Mouse (Mus musculus) gastrocnemius, postnatal 25 days (tissue): ENCODE measurements around the gene Sh3gl1. TPM values are rescaled to one million over a fixed set of nuclear protein-coding genes. Genes with fewer than 3 reads are reported as not detected.
A peak's percentile ranks its signal among the peaks of the same experiment; 100 is the strongest.

ENCODE experiments used
- DNase-seq: peaks from one replicate; pipeline ENCODE4 v3.0.0; 2022
- total RNA-seq, 2 experiments: library from RNA; stranded (reverse); gene quantifications; 1 replicate in 1 of 2; 2 replicates in 1 of 2; pipeline ENCODE4 v1.2.3; 2021

The Sh3gl1 gene
- total RNA-seq, 2 experiments from 2014 or later, result 10.8 to 12.4 TPM

- DNase-seq, result no peak
Measured at GRCm38 (mm10) chr17:56021161-56021910, 15.1 kb downstream of the Sh3gl1 start.

GRCm38 (mm10) chr17:56020400-56021084 lies 15.9 kb downstream of the Sh3gl1 start:
- no peak for DNase-seq

- no peak for DNase-seq
Measured at GRCm38 (mm10) chr17:56018347-56019131, 17.9 kb downstream of the Sh3gl1 start.

- DNase-seq, result no peak
Measured at GRCm38 (mm10) chr17:56017848-56018247, 18.6 kb downstream of the Sh3gl1 start.

GRCm38 (mm10) chr17:56016793-56017785 lies 19.3 kb downstream of the Sh3gl1 start:
- DNase-seq, result no peak

GRCm38 (mm10) chr17:56016382-56016781 lies 20.1 kb downstream of the Sh3gl1 start:
- no peak for DNase-seq

GRCm38 (mm10) chr17:56015293-56015692 lies 21.1 kb downstream of the Sh3gl1 start:
- no peak for DNase-seq

GRCm38 (mm10) chr17:56011441-56011840 lies 25.0 kb downstream of the Sh3gl1 start:
- no peak for DNase-seq

GRCm38 (mm10) chr17:56010681-56011080 lies 25.8 kb downstream of the Sh3gl1 start:
- peak; percentile 67 for DNase-seq

GRCm38 (mm10) chr17:56010255-56010654 lies 26.2 kb downstream of the Sh3gl1 start:
- no peak for DNase-seq

- no peak for DNase-seq
Measured at GRCm38 (mm10) chr17:56009962-56010240, 26.5 kb downstream of the Sh3gl1 start.

GRCm38 (mm10) chr17:56009088-56009961 lies 27.1 kb downstream of the Sh3gl1 start:
- peak; percentile 91 for DNase-seq

- DNase-seq, result peak; percentile 92
Measured at GRCm38 (mm10) chr17:56008356-56009087, 27.9 kb downstream of the Sh3gl1 start.

GRCm38 (mm10) chr17:56007444-56008355 lies 28.7 kb downstream of the Sh3gl1 start:
- DNase-seq, result no peak

GRCm38 (mm10) chr17:56006956-56007355 lies 29.5 kb downstream of the Sh3gl1 start:
- no peak for DNase-seq

- DNase-seq, result peak; percentile 46
Measured at GRCm38 (mm10) chr17:56005415-56006061, 30.9 kb downstream of the Sh3gl1 start, which contains the start of the genes Stap2 and Mpnd. Gene Stap2, minus strand, starts transcription at chr17:56005584. Gene Mpnd, plus strand, starts transcription at chr17:56005711.

GRCm38 (mm10) chr17:56003000-56003399 lies 33.4 kb downstream of the Sh3gl1 start:
- no peak for DNase-seq
